Mouse (Mus musculus) B cell, adult 2 months (primary cell): ENCODE data around the gene C1qc.

Source experiments
- DNase-seq, 2 experiments: peaks; one replicate each; pipeline ENCODE4 v3.0.0; 2022

C1qc gene

GRCm38 (mm10) chr4:136842802-136843201 lies 50.1 kb downstream of the C1qc start:
- no peak for DNase-seq

GRCm38 (mm10) chr4:136842033-136842432 lies 50.8 kb downstream of the C1qc start:
- no peak for DNase-seq

GRCm38 (mm10) chr4:136841056-136841455 lies 51.8 kb downstream of the C1qc start:
- peak; percentile 59 to 67 for DNase-seq
